Mouse (Mus musculus): Measurements from ENCODE around the gene Otop2.

GRCm38 (mm10) chr11:115326730-115327129 lies 19.8 kb downstream of the Otop2 start:
- TF ChIP-seq CTCF (IDR thresholded peaks at IDR 0.05 in 2 of 3, conservative IDR thresholded peaks at IDR 0.05 in 1 of 3; ENCODE audit: control insufficient read depth in 1 of 3, insufficient read depth in 1 of 3, low read depth in 2 of 3, low read length in 3 of 3, poor library complexity in 1 of 3, severe bottlenecking in 1 of 3) (no peak), CHD2 (IDR thresholded peaks at IDR 0.05; ENCODE audit: low read length) (no peak), UBTF (IDR thresholded peaks at IDR 0.05; ENCODE audit: borderline replicate concordance, insufficient read depth, low read depth, low read length) (no peak), GATA1 (IDR thresholded peaks at IDR 0.05; ENCODE audit: low read depth, low read length) (no peak), HCFC1 (IDR thresholded peaks at IDR 0.05; ENCODE audit: low read depth, low read length) (no peak), GABPA (IDR thresholded peaks at IDR 0.05; ENCODE audit: low read depth, low read length) (no peak), POLR2A (IDR thresholded peaks at IDR 0.05; ENCODE audit: control insufficient read depth in 1 of 2, insufficient read depth in 1 of 2, low read depth in 1 of 2, low read length in 2 of 2, poor library complexity in 1 of 2) (0 out of 4 replicates have a peak, but pooled peaks of 1 of the 2 experiments have one; percentile 26), POLR2AphosphoS2 (IDR thresholded peaks at IDR 0.05; ENCODE audit: low read length) (no peak), MYB (IDR thresholded peaks at IDR 0.05; ENCODE audit: low read depth, low read length) (no peak), USF1 (IDR thresholded peaks at IDR 0.05; ENCODE audit: low read depth, low read length) (no peak), TAL1 (IDR thresholded peaks at IDR 0.05; ENCODE audit: low read length) (no peak), KAT2A (conservative IDR thresholded peaks at IDR 0.05; ENCODE audit: low read depth, low read length) (no peak), NELFE (IDR thresholded peaks at IDR 0.05; ENCODE audit: low read depth, low read length) (no peak)
